Mouse (Mus musculus): ENCODE measurements around the gene Gm11627. TPM values are rescaled to one million over a fixed set of nuclear protein-coding genes. Genes with fewer than 3 reads are reported as not detected.
"Not testable (repeated sequence)": the region's sequence is repeated elsewhere in the genome, so short reads cannot be mapped to it uniquely, and the experiment has no call there.

Gene Gm11627
- polyA plus RNA-seq, 1 experiment from 2014 or later: 23.2 TPM

DNA sequence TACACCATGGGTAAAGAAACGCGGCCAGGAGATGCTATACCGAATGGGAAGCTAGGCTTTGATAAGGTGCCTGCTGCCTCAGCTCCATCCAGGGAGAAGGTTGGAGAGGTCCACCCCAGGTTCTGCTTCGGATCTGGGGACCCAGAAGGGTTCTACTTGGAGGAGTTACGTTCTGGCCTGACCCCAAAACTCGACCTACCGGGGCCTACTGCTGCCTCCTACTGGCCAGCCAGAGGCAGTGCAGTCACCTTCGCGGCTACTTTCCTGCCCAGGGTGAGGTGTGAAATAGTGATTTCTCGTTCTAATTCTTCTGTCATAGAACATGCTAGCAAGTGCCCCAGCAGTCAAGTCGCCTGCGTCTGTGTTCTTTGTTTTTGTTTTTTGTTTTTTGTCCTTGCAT lies 11.1 kb downstream of the Gm11627 start:
- Histone ChIP-seq H3K9ac (ENCODE audit: low read length) (no peak overlapping the region), H3K27ac (ENCODE audit: low read length) (no peak overlapping the region), H3K36me3 (ENCODE audit: control insufficient read depth, insufficient read depth, low read length) (no peaks in the 10 kb centered on the region), H3K4me1 (replicated peaks; ENCODE audit: control insufficient read depth, insufficient read depth, low read length) (no peaks in the 10 kb centered on the region), H3K4me2 (ENCODE audit: low read depth, low read length) (no peak overlapping the region), H3K27me3 (ENCODE audit: control insufficient read depth, insufficient read depth, low read depth, low read length) (no peaks in the 10 kb centered on the region), H3K9me3 (ENCODE audit: control insufficient read depth, low read length) (no peaks in the 10 kb centered on the region), H3K4me3 (ENCODE audit: low read length) (no peak overlapping the region)
- ATAC-seq (ENCODE audit: low read depth): no peak
- 75% methylated on average over 12 of the region's 12 CpGs for WGBS

GRCm38 (mm10) chr11:102567723-102568122 lies 11.5 kb downstream of the Gm11627 start:
- H3K36me3 ChIP-seq (ENCODE audit: control insufficient read depth, insufficient read depth, low read length): no peaks in the 10 kb centered on the region

DNA sequence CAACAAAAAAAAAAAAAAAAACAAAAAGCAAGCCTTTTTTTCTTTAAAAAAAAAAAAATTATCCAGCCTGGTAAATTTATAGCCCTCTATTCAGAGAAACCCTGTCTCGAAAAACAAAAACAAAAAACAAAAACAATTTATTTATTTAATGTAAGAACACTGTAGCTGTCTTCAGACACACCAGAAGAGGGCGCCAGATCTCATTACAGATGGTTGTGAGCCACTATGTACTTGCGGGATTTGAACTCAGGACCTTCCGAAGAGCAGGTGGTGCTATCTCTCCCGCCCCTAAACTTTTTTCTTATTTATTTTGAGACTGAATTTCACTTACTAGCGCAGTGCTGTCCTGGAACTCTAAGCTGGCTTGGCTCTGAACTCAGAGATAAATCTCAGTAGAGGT lies 12.1 kb downstream of the Gm11627 start:
- H3K36me3 ChIP-seq (ENCODE audit: control insufficient read depth, insufficient read depth, low read length): no peaks in the 10 kb centered on the region
- H3K27me3 ChIP-seq (ENCODE audit: control insufficient read depth, insufficient read depth, low read depth, low read length): no peaks in the 10 kb centered on the region
- ATAC-seq (ENCODE audit: low read depth): no peak
- H3K4me3 ChIP-seq (ENCODE audit: low read length): no peak overlapping the region
- H3K27ac ChIP-seq (ENCODE audit: low read length): no peak overlapping the region
- no peak overlapping the region for H3K9ac ChIP-seq (ENCODE audit: low read length)
- H3K4me1 ChIP-seq (replicated peaks; ENCODE audit: control insufficient read depth, insufficient read depth, low read length): no peaks in the 10 kb centered on the region
- no peaks in the 10 kb centered on the region for H3K9me3 ChIP-seq (ENCODE audit: control insufficient read depth, low read length)
- whole genome bisulfite sequencing: 82% methylated on average over 6 of the region's 6 CpGs
- no peak overlapping the region for H3K4me2 ChIP-seq (ENCODE audit: low read depth, low read length)

More at GRCm38 (mm10) chr11:102567723-102568122, 11.5 kb downstream of the Gm11627 start:
- H3K4me2 ChIP-seq (ENCODE audit: low read depth, low read length): no peak overlapping the region
- H3K9ac ChIP-seq (ENCODE audit: low read length): no peak overlapping the region
- H3K4me1 ChIP-seq (replicated peaks; ENCODE audit: control insufficient read depth, insufficient read depth, low read length): no peaks in the 10 kb centered on the region
- no peaks in the 10 kb centered on the region for H3K9me3 ChIP-seq (ENCODE audit: control insufficient read depth, low read length)
- H3K4me3 ChIP-seq (ENCODE audit: low read length): no peak overlapping the region
- H3K27ac ChIP-seq (ENCODE audit: low read length): no peak overlapping the region
- no peak for ATAC-seq (ENCODE audit: low read depth)
- 97% methylated on average over 15 of the region's 15 CpGs for WGBS
- no peaks in the 10 kb centered on the region for H3K27me3 ChIP-seq (ENCODE audit: control insufficient read depth, insufficient read depth, low read depth, low read length)

DNA sequence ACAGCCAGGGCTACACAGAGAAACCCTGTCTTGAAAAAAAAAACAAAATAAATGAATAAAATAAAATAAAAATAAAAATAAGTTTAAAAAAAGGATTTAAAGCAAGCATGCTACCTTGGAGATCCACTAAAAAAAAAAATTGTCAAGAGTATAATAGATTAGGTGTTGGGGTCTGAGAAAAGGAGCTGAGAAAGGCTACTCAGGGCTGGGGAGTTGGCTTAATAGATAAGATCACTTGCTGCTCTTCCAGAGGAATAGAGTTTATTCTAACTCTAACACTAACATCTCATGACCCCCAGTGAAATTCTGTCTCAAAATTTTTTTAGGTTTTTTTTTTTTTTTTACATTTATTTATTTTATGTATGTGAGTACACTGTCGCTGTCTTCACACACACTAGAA lies 13.0 kb downstream of the Gm11627 start:
- WGBS: 67% methylated on average over 1 of the region's 1 CpGs

GRCm38 (mm10) chr11:102565741-102566140 lies 13.5 kb downstream of the Gm11627 start:
- no peaks in the 10 kb centered on the region for H3K27me3 ChIP-seq (ENCODE audit: control insufficient read depth, insufficient read depth, low read depth, low read length)
- no peaks in the 10 kb centered on the region for H3K9me3 ChIP-seq (ENCODE audit: control insufficient read depth, low read length)
- 0 out of 2 replicates have a peak overlapping the region, but pooled peaks have one; percentile 14 for H3K4me2 ChIP-seq (ENCODE audit: low read depth, low read length)
- H3K9ac ChIP-seq (ENCODE audit: low read length): peak overlapping the region; percentile 17; the same call in 1 of the 2 replicates
- ATAC-seq (ENCODE audit: low read depth): no peak
- no peak overlapping the region for H3K4me3 ChIP-seq (ENCODE audit: low read length)
- H3K27ac ChIP-seq (ENCODE audit: low read length): no peak overlapping the region; the same call in 1 of the 2 replicates
- H3K36me3 ChIP-seq (ENCODE audit: control insufficient read depth, insufficient read depth, low read length): no peaks in the 10 kb centered on the region
- no peaks in the 10 kb centered on the region for H3K4me1 ChIP-seq (replicated peaks; ENCODE audit: control insufficient read depth, insufficient read depth, low read length)

More for the DNA sequence above, 13.0 kb downstream of the Gm11627 start:
- ATAC-seq (ENCODE audit: low read depth): no peak
- H3K4me1 ChIP-seq (replicated peaks; ENCODE audit: control insufficient read depth, insufficient read depth, low read length): no peaks in the 10 kb centered on the region
- no peak overlapping the region for H3K27ac ChIP-seq (ENCODE audit: low read length)
- no peak overlapping the region for H3K4me2 ChIP-seq (ENCODE audit: low read depth, low read length)
- no peaks in the 10 kb centered on the region for H3K9me3 ChIP-seq (ENCODE audit: control insufficient read depth, low read length)
- no peak overlapping the region for H3K4me3 ChIP-seq (ENCODE audit: low read length)
- H3K27me3 ChIP-seq (ENCODE audit: control insufficient read depth, insufficient read depth, low read depth, low read length): no peaks in the 10 kb centered on the region
- H3K36me3 ChIP-seq (ENCODE audit: control insufficient read depth, insufficient read depth, low read length): no peaks in the 10 kb centered on the region
- no peak overlapping the region for H3K9ac ChIP-seq (ENCODE audit: low read length)

DNA sequence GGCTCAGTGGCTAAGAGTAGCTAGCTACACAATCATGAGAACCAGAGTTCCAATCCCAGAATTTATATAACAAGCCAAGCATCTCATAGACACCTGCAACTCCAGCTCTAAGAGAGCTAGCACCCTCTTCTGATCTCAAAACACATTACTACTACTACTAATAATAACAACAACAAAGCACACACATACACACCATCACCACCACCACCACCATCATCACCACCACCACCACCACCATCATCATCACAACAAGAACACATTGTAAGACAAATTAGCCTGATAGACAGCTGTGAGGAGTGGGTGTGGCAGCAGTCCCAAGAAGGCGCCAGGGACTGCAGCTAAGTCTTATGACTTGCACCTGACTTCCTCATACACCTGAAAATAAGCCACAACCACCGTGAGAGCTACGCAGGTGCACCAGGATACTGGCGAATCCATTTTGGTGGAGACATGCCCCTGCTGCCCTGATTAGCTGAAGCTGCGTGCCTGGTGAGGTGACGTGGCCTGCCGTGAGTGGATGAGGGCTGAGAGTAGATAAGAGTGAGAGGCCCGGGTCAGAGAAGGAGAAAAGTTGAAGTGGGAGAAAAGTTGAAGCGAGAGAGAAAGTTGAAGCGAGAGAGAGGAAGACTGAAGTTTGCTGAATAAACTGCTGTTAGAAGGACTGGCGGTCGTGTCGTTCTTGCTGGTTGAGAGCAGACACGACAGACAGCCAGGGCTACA lies 14.1 kb downstream of the Gm11627 start:
- H3K9ac ChIP-seq (ENCODE audit: low read length); H3K27me3 ChIP-seq (ENCODE audit: control insufficient read depth, insufficient read depth, low read depth, low read length); H3K4me1 ChIP-seq (replicated peaks; ENCODE audit: control insufficient read depth, insufficient read depth, low read length); H3K9me3 ChIP-seq (ENCODE audit: control insufficient read depth, low read length); H3K4me3 ChIP-seq (ENCODE audit: low read length); H3K36me3 ChIP-seq (ENCODE audit: control insufficient read depth, insufficient read depth, low read length); ATAC-seq (ENCODE audit: low read depth): not testable (repeated sequence)
- Histone ChIP-seq H3K4me2 (ENCODE audit: low read depth, low read length) (0 out of 2 replicates have a peak overlapping the region, but pooled peaks have one; percentile 14), H3K27ac (ENCODE audit: low read length) (peak overlapping the region; percentile 17; the same call in 1 of the 2 replicates)
- 38% methylated on average over 14 of the region's 14 CpGs for WGBS

GRCm38 (mm10) chr11:102558704-102559103 lies 20.6 kb downstream of the Gm11627 start:
- Histone ChIP-seq H3K4me2 (ENCODE audit: low read depth, low read length) (no peak overlapping the region), H3K9me3 (ENCODE audit: control insufficient read depth, low read length) (no peaks in the 10 kb centered on the region), H3K4me3 (ENCODE audit: low read length) (no peak overlapping the region), H3K36me3 (ENCODE audit: control insufficient read depth, insufficient read depth, low read length) (no peaks in the 10 kb centered on the region), H3K27ac (ENCODE audit: low read length) (no peak overlapping the region), H3K27me3 (ENCODE audit: control insufficient read depth, insufficient read depth, low read depth, low read length) (no peaks in the 10 kb centered on the region), H3K4me1 (replicated peaks; ENCODE audit: control insufficient read depth, insufficient read depth, low read length) (peaks cover 12% of the 10 kb centered on the region), H3K9ac (ENCODE audit: low read length) (no peak overlapping the region)
- no peak for ATAC-seq (ENCODE audit: low read depth)
- WGBS: 89% methylated on average over 3 of the region's 5 CpGs

GRCm38 (mm10) chr11:102557386-102557785 lies 21.9 kb downstream of the Gm11627 start:
- no peak for ATAC-seq (ENCODE audit: low read depth)
- Histone ChIP-seq H3K4me1 (replicated peaks; ENCODE audit: control insufficient read depth, insufficient read depth, low read length) (peaks cover 14% of the 10 kb centered on the region), H3K4me3 (ENCODE audit: low read length) (no peak overlapping the region), H3K9me3 (ENCODE audit: control insufficient read depth, low read length) (no peaks in the 10 kb centered on the region), H3K27ac (ENCODE audit: low read length) (no peak overlapping the region), H3K27me3 (ENCODE audit: control insufficient read depth, insufficient read depth, low read depth, low read length) (no peaks in the 10 kb centered on the region), H3K36me3 (ENCODE audit: control insufficient read depth, insufficient read depth, low read length) (no peaks in the 10 kb centered on the region), H3K9ac (ENCODE audit: low read length) (no peak overlapping the region), H3K4me2 (ENCODE audit: low read depth, low read length) (no peak overlapping the region)
- 74% methylated on average over 1 of the region's 1 CpGs for WGBS

- no peak overlapping the region for H3K9ac ChIP-seq (ENCODE audit: low read length)
- 11% methylated on average over 3 of the region's 3 CpGs for WGBS
These were observed 22.6 kb downstream of the Gm11627 start for GRCm38 (mm10) chr11:102556716-102557074.

More at GRCm38 (mm10) chr11:102556716-102557074, 22.6 kb downstream of the Gm11627 start:
- no peaks in the 10 kb centered on the region for H3K36me3 ChIP-seq (ENCODE audit: control insufficient read depth, insufficient read depth, low read length)
- peaks cover 14% of the 10 kb centered on the region for H3K4me1 ChIP-seq (replicated peaks; ENCODE audit: control insufficient read depth, insufficient read depth, low read length)
- H3K9me3 ChIP-seq (ENCODE audit: control insufficient read depth, low read length): no peaks in the 10 kb centered on the region
- no peaks in the 10 kb centered on the region for H3K27me3 ChIP-seq (ENCODE audit: control insufficient read depth, insufficient read depth, low read depth, low read length)
- peak overlapping the region; percentile 84; the same call in 1 of the 2 replicates for H3K4me3 ChIP-seq (ENCODE audit: low read length)
- peak overlapping the region; percentile 53 for H3K4me2 ChIP-seq (ENCODE audit: low read depth, low read length)
- H3K27ac ChIP-seq (ENCODE audit: low read length): no peak overlapping the region; the same call in 1 of the 2 replicates
- 0 out of 2 replicates have a peak, but pooled peaks have one; percentile 4 for ATAC-seq (ENCODE audit: low read depth)

All from lung, embryonic 16.5 days (tissue).